Comparison of ENCODE assay signal across 25 mouse cellular contexts in genomic region chr6:99545437-99545836, GRCm38 (mm10).
"Had no signal": no experiment of that assay in that cellular context is flagged by ENCODE, and none has a peak within 500 bp of the region (broad histone marks: within the 10 kb centered on the region; RNA-seq: fewer than 3 reads in every experiment).

No protein-coding gene starts in this region.

- H3K4me1 ChIP-seq: heart, embryonic 13.5 days; heart, embryonic 15.5 days; hindbrain, embryonic 13.5 days; hindbrain, embryonic 15.5 days; kidney, embryonic 15.5 days; limb, embryonic 12.5 days had no signal

- DNase-seq: forebrain, postnatal 0 days; gastrocnemius, postnatal 14 days; gastrocnemius, postnatal 36 days; heart, adult 11 months; heart, adult 2 months; heart, postnatal 14 days; heart, postnatal 36 days; kidney, adult 11 months; kidney, adult 2 months; kidney, adult 9 months; kidney, postnatal 10 days; kidney, postnatal 25 days; layer of hippocampus, adult 9-11 months; layer of hippocampus, postnatal 36 days; left cerebral cortex, postnatal 4 days; liver had no signal

- H3K36me3 ChIP-seq: heart, embryonic 13.5 days; heart, embryonic 15.5 days; hindbrain, embryonic 15.5 days; kidney, embryonic 15.5 days; limb, embryonic 12.5 days had no signal

- H3K27ac ChIP-seq: heart, adult 2 months; heart, embryonic 13.5 days; heart, embryonic 15.5 days; hindbrain, embryonic 13.5 days; hindbrain, embryonic 15.5 days; hindbrain, postnatal 0 days; kidney, embryonic 15.5 days; limb, embryonic 12.5 days had no signal

- H3K4me2 ChIP-seq: heart, embryonic 11.5 days; heart, embryonic 13.5 days; heart, embryonic 15.5 days; hindbrain, embryonic 13.5 days; hindbrain, embryonic 15.5 days; kidney, embryonic 15.5 days; limb, embryonic 12.5 days had no signal

- H3K9me3 ChIP-seq: heart, embryonic 13.5 days; heart, embryonic 15.5 days; hindbrain, embryonic 13.5 days; hindbrain, embryonic 15.5 days; kidney, embryonic 15.5 days; limb, embryonic 12.5 days had no signal

- H3K4me3 ChIP-seq: heart, adult 2 months; heart, embryonic 13.5 days; heart, embryonic 15.5 days; hindbrain, embryonic 13.5 days; hindbrain, embryonic 15.5 days; kidney, embryonic 15.5 days; limb, embryonic 12.5 days had no signal

- ATAC-seq: forebrain, postnatal 0 days; hindbrain, postnatal 0 days; intestine, embryonic 16.5 days had no signal

- H3K9ac ChIP-seq: forebrain, postnatal 0 days; heart, embryonic 13.5 days; heart, embryonic 15.5 days; hindbrain, embryonic 13.5 days; hindbrain, embryonic 15.5 days; kidney, embryonic 15.5 days; limb, embryonic 12.5 days had no signal

- H3K27me3 ChIP-seq: heart, embryonic 13.5 days; heart, embryonic 15.5 days; hindbrain, embryonic 13.5 days; hindbrain, embryonic 15.5 days; kidney, embryonic 15.5 days; limb, embryonic 12.5 days had no signal
